Mouse (Mus musculus) CH12.LX (cell line): ENCODE results near the gene Mn1. TPM values are rescaled to one million over a fixed set of nuclear protein-coding genes. Genes with fewer than 3 reads are reported as not detected.

Experiments used
- DNase-seq: peaks from one replicate; pipeline ENCODE4 v3.0.0-alpha.2; 2013; ENCODE audit errors: extremely low read depth
- H3K27ac ChIP-seq: 2 replicates; pipeline ENCODE4 v1.5.1; 2012; ENCODE audit warnings: low read depth, mild to moderate bottlenecking, control low read depth, moderate library complexity; ENCODE audit not compliant: insufficient read depth
- H3K27me3 ChIP-seq: replicated peaks from 2 replicates; pipeline ENCODE3; 2012; ENCODE audit warnings: inconsistent platforms
- H3K36me3 ChIP-seq, 2 experiments: replicated peaks in 1 of 2; 2 replicates each; pipeline versions ENCODE3 to v1.6.1; 2012; ENCODE audit warnings: inconsistent platforms in 1 of 2, low read length in 1 of 2, mild to moderate bottlenecking in 1 of 2, mixed read lengths in 1 of 2, moderate library complexity in 1 of 2; ENCODE audit not compliant: control insufficient read depth in 1 of 2, insufficient read depth in 1 of 2
- H3K4me1 ChIP-seq, 2 experiments: 2 replicates each; pipeline ENCODE4 v1.6.1; 2012; ENCODE audit warnings: inconsistent platforms in 1 of 2, moderate library complexity in 1 of 2; ENCODE audit not compliant: insufficient read depth in 2 of 2, control insufficient read depth in 1 of 2
- H3K4me2 ChIP-seq: 2 replicates; pipeline ENCODE4 v1.6.1; 2012; ENCODE audit warnings: low read depth, mild to moderate bottlenecking, control low read depth; ENCODE audit not compliant: poor library complexity, insufficient read depth, severe bottlenecking
- H3K4me3 ChIP-seq, 3 experiments: fragments of 150-350 bp in 1 of 3; sonication (generic) in 1 of 3; replicated peaks in 1 of 3; 2 replicates each; pipeline versions ENCODE3 to v1.5.1; 2011 to 2012; ENCODE audit warnings: low read depth in 2 of 3, low read length in 2 of 3, mild to moderate bottlenecking in 2 of 3, moderate library complexity in 2 of 3, control low read depth in 1 of 3, improper control_type of control experiment in 1 of 3, inconsistent platforms in 1 of 3, mixed read lengths in 1 of 3; ENCODE audit not compliant: poor library complexity in 1 of 3
- H3K79me2 ChIP-seq: replicated peaks from 2 replicates; pipeline ENCODE4 v1.6.1; 2012; ENCODE audit warnings: mild to moderate bottlenecking, moderate library complexity; ENCODE audit not compliant: control insufficient read depth, poor library complexity, insufficient read depth, severe bottlenecking; ENCODE audit errors: extremely low read depth
- H3K9ac ChIP-seq: 2 replicates; pipeline ENCODE4 v1.6.1; 2012; ENCODE audit warnings: low read depth, mild to moderate bottlenecking, control low read depth, moderate library complexity; ENCODE audit not compliant: insufficient read depth
- H3K9me3 ChIP-seq: replicated peaks from 2 replicates; pipeline ENCODE3; 2012; ENCODE audit warnings: low read length, inconsistent platforms, mixed read lengths
- BHLHE40 ChIP-seq: IDR thresholded peaks from 2 replicates; pipeline ENCODE4 v1.6.1; 2011; ENCODE audit warnings: mild to moderate bottlenecking, low read depth, low read length, improper control_type of control experiment
- CHD1 ChIP-seq: IDR thresholded peaks from 2 replicates; pipeline ENCODE4 v1.6.1; 2012; ENCODE audit warnings: low read depth, low read length, improper control_type of control experiment, inconsistent platforms
- CHD2 ChIP-seq: IDR thresholded peaks from 2 replicates; pipeline ENCODE4 v1.6.1; 2011; ENCODE audit warnings: low read length, improper control_type of control experiment
- EP300 ChIP-seq: IDR thresholded peaks from 2 replicates; pipeline ENCODE4 v1.6.1; 2011; ENCODE audit warnings: low read length, improper control_type of control experiment
- JUN ChIP-seq: IDR thresholded peaks from 2 replicates; pipeline ENCODE4 v1.6.1; 2011; ENCODE audit warnings: low read depth, mild to moderate bottlenecking, low read length, improper control_type of control experiment, moderate library complexity; ENCODE audit not compliant: insufficient read depth
- JUND ChIP-seq: conservative IDR thresholded peaks from 2 replicates; pipeline ENCODE4 v1.6.1; 2011; ENCODE audit warnings: low read depth, low read length, improper control_type of control experiment
- KAT2A ChIP-seq: IDR thresholded peaks from 2 replicates; pipeline ENCODE4 v1.6.1; 2012; ENCODE audit warnings: low read length, improper control_type of control experiment, inconsistent platforms; ENCODE audit not compliant: insufficient replicate concordance
- MAX ChIP-seq: IDR thresholded peaks from 2 replicates; pipeline ENCODE4 v1.6.1; 2011; ENCODE audit warnings: low read length, improper control_type of control experiment
- MAZ ChIP-seq: IDR thresholded peaks from 2 replicates; pipeline ENCODE4 v1.6.1; 2012; ENCODE audit warnings: low read depth, mild to moderate bottlenecking, inconsistent platforms, low read length, improper control_type of control experiment, moderate library complexity
- MXI1 ChIP-seq: IDR thresholded peaks from 2 replicates; pipeline ENCODE4 v1.6.1; 2011; ENCODE audit warnings: mild to moderate bottlenecking, low read depth, low read length, improper control_type of control experiment
- NRF1 ChIP-seq: IDR thresholded peaks from 2 replicates; pipeline ENCODE4 v1.6.1; 2014; ENCODE audit warnings: low read depth, mild to moderate bottlenecking, inconsistent platforms, low read length, improper control_type of control experiment, moderate library complexity
- PAX5 ChIP-seq: IDR thresholded peaks from 2 replicates; pipeline ENCODE4 v1.6.1; 2012; ENCODE audit warnings: low read length, inconsistent platforms, mixed read lengths
- RAD21 ChIP-seq: IDR thresholded peaks from 2 replicates; pipeline ENCODE4 v1.6.1; 2011; ENCODE audit warnings: low read depth, mild to moderate bottlenecking, low read length, improper control_type of control experiment, moderate library complexity
- RCOR1 ChIP-seq: conservative IDR thresholded peaks from 2 replicates; pipeline ENCODE4 v1.6.1; 2012; ENCODE audit warnings: low read depth, mild to moderate bottlenecking, inconsistent platforms, low read length, improper control_type of control experiment
- USF1 ChIP-seq: IDR thresholded peaks from 2 replicates; pipeline ENCODE4 v1.6.1; 2014; ENCODE audit warnings: low read depth, mild to moderate bottlenecking, inconsistent platforms, low read length, improper control_type of control experiment
- ZNF384 ChIP-seq: IDR thresholded peaks from 2 replicates; pipeline ENCODE4 v1.6.1; 2012; ENCODE audit warnings: low read depth, low read length, improper control_type of control experiment, inconsistent platforms
- dilution Hi-C: fragments of 300-500 bp; cut with MboI; formaldehyde crosslinking; loops from 2 replicates; pipeline ENCODE4 v1.14.3; 2020; ENCODE audit warnings: low sequenced_read_pairs; ENCODE audit not compliant: extremely low pct_unique_long_range_greater_than_20kb, extremely low pct_ligation_motif_present
- in situ Hi-C: fragments of 300-500 bp; cut with MboI; formaldehyde crosslinking; loops from 3 replicates; pipeline ENCODE4 v1.14.3; 2019; ENCODE audit warnings: low sequenced_read_pairs, low pct_ligation_motif_present, low pct_unique_long_range_greater_than_20kb, mixed read lengths
- polyA plus RNA-seq: library from polyadenylated mRNA; unstranded; fragments of >175 nt; gene quantifications from 2 replicates; pipeline ENCODE4 v1.2.1, GENCODE M21; 2012; ENCODE audit warnings: low read depth; ENCODE audit not compliant: insufficient read length
- total RNA-seq, 2 experiments: library from RNA; depleted of rRNA; stranded (reverse); fragments of 300-350 nt in 1 of 2; fragments of >200 nt in 1 of 2; gene quantifications; 2 replicates each; pipeline ENCODE4 v1.2.3; 2012 to 2014

The Mn1 gene
- total and polyA plus RNA-seq, 3 experiments, result not detected

GRCm38 (mm10) chr5:111505241-111505640 is 88.1 kb downstream of the Mn1 start:
- dilution Hi-C loops (no loop called here), in situ Hi-C loops (no loop called here)
- Histone ChIP-seq H3K27ac (no peak overlapping the region), H3K4me1 (no peaks in the 10 kb centered on the region), H3K4me2 (no peak overlapping the region), H3K79me2 (no peaks in the 10 kb centered on the region), H3K4me3 (no peak overlapping the region), H3K9me3 (peaks cover 90% of the 10 kb centered on the region), H3K27me3 (no peaks in the 10 kb centered on the region), H3K36me3 (no peaks in the 10 kb centered on the region), H3K9ac (no peak overlapping the region)
- no peak for TF ChIP-seq MXI1
- TF ChIP-seq ZNF384, result no peak
- TF ChIP-seq CHD2, result no peak
- DNase-seq, result no peak

- in situ Hi-C loops (no loop called here), dilution Hi-C loops (no loop called here)
- Histone ChIP-seq H3K4me2 (no peak overlapping the region), H3K9ac (no peak overlapping the region), H3K79me2 (no peaks in the 10 kb centered on the region), H3K9me3 (peaks cover 92% of the 10 kb centered on the region), H3K27ac (no peak overlapping the region), H3K4me1 (no peaks in the 10 kb centered on the region), H3K36me3 (no peaks in the 10 kb centered on the region), H3K27me3 (no peaks in the 10 kb centered on the region), H3K4me3 (no peak overlapping the region)
- DNase-seq, result no peak
- TF ChIP-seq BHLHE40 (no peak), RAD21 (no peak), PAX5 (no peak), USF1 (no peak), MAX (no peak), CHD1 (no peak), JUND (no peak), EP300 (no peak), JUN (no peak), MAZ (no peak), RCOR1 (no peak), NRF1 (no peak), KAT2A (no peak), CHD2 (no peak)
Measured at GRCm38 (mm10) chr5:111505824-111506223, 88.7 kb downstream of the Mn1 start.
